Mouse (Mus musculus) liver, embryonic 13.5 days (tissue): ENCODE results near the gene Rmnd5a. TPM values are rescaled to one million over a fixed set of nuclear protein-coding genes. Genes with fewer than 3 reads are reported as not detected.
"Not testable (repeated sequence)": the region's sequence is repeated elsewhere in the genome, so short reads cannot be mapped to it uniquely, and the experiment has no call there.

ENCODE experiments used
- ATAC-seq: fragments of 200-750 bp; cut with Nextera tagmentation; 2 replicates; pipeline ENCODE4 v1.8.0; 2017; ENCODE audit warnings: low read depth, mild to moderate bottlenecking, moderate number of reproducible peaks, moderate library complexity
- DNase-seq: peaks from one replicate; pipeline ENCODE4 v3.0.0; 2022
- H3K27ac ChIP-seq: fragments of 300-500 bp; sonication (generic); 2 replicates; pipeline ENCODE4 v1.5.1; 2015; ENCODE audit warnings: moderate library complexity, mild to moderate bottlenecking, inconsistent platforms
- H3K27me3 ChIP-seq: fragments of 300-500 bp; sonication (generic); 2 replicates; pipeline ENCODE4 v1.6.1; 2015; ENCODE audit warnings: mild to moderate bottlenecking, inconsistent platforms
- H3K36me3 ChIP-seq: fragments of 300-500 bp; sonication (generic); 2 replicates; pipeline ENCODE4 v1.6.1; 2015; ENCODE audit warnings: mild to moderate bottlenecking, inconsistent platforms
- H3K4me1 ChIP-seq: fragments of 300-500 bp; sonication (generic); replicated peaks from 2 replicates; pipeline ENCODE4 v1.6.1; 2015; ENCODE audit warnings: inconsistent platforms
- H3K4me2 ChIP-seq: fragments of 300-500 bp; sonication (generic); 2 replicates; pipeline ENCODE4 v1.6.1; 2015; ENCODE audit warnings: inconsistent platforms, mild to moderate bottlenecking, moderate library complexity
- H3K4me3 ChIP-seq: fragments of 300-500 bp; sonication (generic); replicated peaks from 2 replicates; pipeline ENCODE4 v1.5.1; 2015; ENCODE audit warnings: mild to moderate bottlenecking, inconsistent platforms
- H3K9ac ChIP-seq: fragments of 300-500 bp; sonication (generic); 2 replicates; pipeline ENCODE4 v1.6.1; 2015; ENCODE audit warnings: mild to moderate bottlenecking, inconsistent platforms
- H3K9me3 ChIP-seq: fragments of 300-500 bp; sonication (generic); replicated peaks from 2 replicates; pipeline ENCODE4 v1.6.1; 2016; ENCODE audit warnings: inconsistent platforms
- WGBS: fragments of 180-500 bp; shearing (Covaris S2); methylation state at CpG from one replicate; pipeline ENCODE4 v1.1.7; 2015; ENCODE audit not compliant: insufficient replicate concordance; 5-methylcytosine and 5-hydroxymethylcytosine counted together
- polyA plus RNA-seq: library from polyadenylated mRNA; unstranded; fragments of >200 nt; fragmentation: Nextera tagmentation; extraction: Ambion mirVana; gene quantifications from 2 replicates; pipeline ENCODE4 v1.2.1, GENCODE M21; 2015

Rmnd5a gene
- polyA plus RNA-seq, result 5.6 and 6.2 TPM in 2 replicates

DNA sequence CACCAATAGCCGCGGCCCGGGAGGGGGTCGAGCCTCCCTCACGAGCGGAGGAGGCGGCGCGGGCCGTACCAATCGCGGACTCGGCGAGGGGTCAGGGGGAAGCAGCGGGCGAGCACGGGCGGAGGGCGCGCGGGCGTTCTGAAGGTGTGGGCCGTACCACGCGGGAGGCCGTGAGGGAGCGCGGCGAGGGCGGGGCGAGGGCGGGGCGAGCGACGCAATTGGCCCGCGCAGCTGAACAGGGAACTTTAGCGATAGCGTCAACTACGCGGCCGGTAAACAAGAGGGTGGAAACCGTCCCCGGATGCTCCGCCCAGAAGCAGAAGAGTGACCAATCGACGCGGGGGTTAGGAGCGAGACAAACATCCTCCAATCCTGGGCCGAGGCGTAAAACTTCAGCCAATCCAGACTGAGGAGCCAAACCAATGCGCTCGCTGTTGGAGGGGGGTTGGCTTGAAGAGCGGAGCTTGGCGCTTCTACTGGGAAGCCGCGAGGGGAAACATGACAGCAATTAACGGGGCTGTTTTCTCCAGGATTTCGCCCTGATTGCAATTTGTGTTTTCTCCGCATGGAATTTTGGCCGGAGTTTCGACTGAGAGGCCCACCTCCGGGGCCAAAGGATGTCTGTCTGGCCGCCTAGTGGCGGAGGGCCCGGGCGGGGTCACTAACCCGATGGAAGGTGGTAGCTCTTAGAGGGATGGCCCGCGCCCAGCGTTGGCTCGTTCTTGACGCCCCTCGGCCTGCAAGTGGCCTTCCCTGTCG is at the start of gene Rmnd5a:
Rmnd5a (minus strand) TSS at position 146 of the 759 bp plus-strand sequence.
- WGBS, result under 1% methylated on average over 75 of the region's 75 CpGs
- peak; percentile 95 for ATAC-seq
- Histone ChIP-seq H3K9me3 (no peaks in the 10 kb centered on the region), H3K4me1 (peaks cover 43% of the 10 kb centered on the region), H3K4me3 (peak within 1 kb of the TSS; percentile 99), H3K27ac (peak within 1 kb of the TSS; percentile 94), H3K4me2 (peak within 1 kb of the TSS; percentile 95), H3K9ac (peak within 1 kb of the TSS; percentile 99), H3K27me3 (no peaks in the 10 kb centered on the region), H3K36me3 (no peaks in the 10 kb centered on the region)
- peak; percentile 98 for DNase-seq

DNA sequence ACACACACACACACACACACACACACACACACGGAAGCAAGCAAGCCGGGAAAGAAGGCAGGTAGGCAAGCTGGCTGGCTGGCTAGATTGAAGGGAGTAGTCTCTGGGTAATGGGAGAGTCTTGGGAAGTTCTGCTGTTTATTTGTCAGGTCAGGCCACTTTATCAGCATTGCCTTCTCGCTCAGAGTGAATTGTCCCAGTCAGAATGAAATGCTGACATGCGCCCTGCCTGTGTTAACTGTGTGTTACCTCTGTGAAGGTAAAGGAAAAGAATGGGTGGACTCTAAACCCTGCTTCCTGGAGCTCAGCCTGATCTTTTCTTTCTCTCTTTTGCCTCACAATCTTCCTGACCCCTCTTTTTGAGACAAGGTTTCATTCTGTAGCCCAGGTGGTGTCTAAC is 47.5 kb upstream of the Rmnd5a start:
- DNase-seq (no peak), ATAC-seq (no peak)
- 0 out of 2 replicates have a peak, but pooled peaks cover 9% of the 10 kb centered on the region for H3K4me1 ChIP-seq
- WGBS, result 43% methylated on average over 4 of the region's 4 CpGs
- no peaks in the 10 kb centered on the region for H3K36me3 ChIP-seq
- H3K9ac ChIP-seq, result no peak overlapping the region
- H3K4me2 ChIP-seq, result no peak overlapping the region
- no peaks in the 10 kb centered on the region for H3K27me3 ChIP-seq
- H3K9me3 ChIP-seq, result no peaks in the 10 kb centered on the region
- no peak overlapping the region for H3K4me3 ChIP-seq
- peak overlapping the region; percentile 58 for H3K27ac ChIP-seq

DNA sequence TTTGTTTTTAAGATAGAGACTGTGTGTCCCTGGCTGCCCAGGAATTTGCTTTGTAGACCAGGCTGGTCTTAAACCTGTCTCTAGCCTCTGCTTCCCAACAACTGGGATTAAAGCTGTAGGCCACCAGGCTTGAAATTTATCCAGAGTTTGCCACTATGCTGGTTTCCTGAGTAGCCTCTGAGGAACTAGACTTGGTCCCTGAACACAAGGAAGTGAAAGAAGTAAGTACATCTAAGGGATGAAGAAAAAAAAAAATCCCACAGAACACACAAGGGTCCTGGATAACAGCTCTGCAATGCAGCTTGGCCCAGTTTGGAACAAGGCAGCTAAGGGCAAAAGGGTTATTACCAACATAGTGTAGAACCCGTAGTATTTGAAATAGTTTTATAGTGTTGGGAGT is 46.4 kb upstream of the Rmnd5a start:
- DNase-seq, result no peak
- no peaks in the 10 kb centered on the region for H3K36me3 ChIP-seq
- no peak overlapping the region for H3K4me3 ChIP-seq
- H3K4me2 ChIP-seq, result no peak overlapping the region
- no peaks in the 10 kb centered on the region for H3K27me3 ChIP-seq
- H3K9me3 ChIP-seq, result no peaks in the 10 kb centered on the region
- H3K27ac ChIP-seq, result no peak overlapping the region
- 0 out of 2 replicates have a peak, but pooled peaks cover 7% of the 10 kb centered on the region for H3K4me1 ChIP-seq
- WGBS, result 59% methylated on average over 1 of the region's 1 CpGs
- no peak overlapping the region for H3K9ac ChIP-seq
- ATAC-seq, result no peak

DNA sequence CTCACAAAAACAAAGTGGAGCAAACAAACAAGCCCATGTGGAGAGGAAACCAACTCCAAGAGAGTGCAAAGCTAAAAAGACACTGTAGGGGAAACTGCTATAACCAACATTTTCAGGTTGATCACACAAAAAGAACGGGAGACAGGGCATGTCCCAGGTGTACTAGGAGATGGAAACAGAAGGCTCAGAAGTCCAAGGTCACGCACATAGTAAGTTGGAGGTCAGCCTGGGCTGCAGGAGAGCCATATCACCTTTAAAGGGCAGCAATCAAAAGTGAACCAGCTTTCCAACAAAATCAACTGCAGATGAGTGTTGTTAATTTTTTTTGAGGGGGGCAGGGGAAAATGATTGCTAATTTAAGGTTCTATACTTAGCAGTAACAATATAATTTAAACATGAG is 45.8 kb upstream of the Rmnd5a start:
- Histone ChIP-seq H3K4me2 (no peak overlapping the region), H3K36me3 (no peaks in the 10 kb centered on the region), H3K4me1 (0 out of 2 replicates have a peak, but pooled peaks cover 7% of the 10 kb centered on the region), H3K9ac (no peak overlapping the region), H3K27me3 (no peaks in the 10 kb centered on the region), H3K27ac (no peak overlapping the region), H3K9me3 (no peaks in the 10 kb centered on the region), H3K4me3 (no peak overlapping the region)
- WGBS, result 54% methylated on average over 2 of the region's 2 CpGs
- ATAC-seq, result no peak
- DNase-seq, result no peak

DNA sequence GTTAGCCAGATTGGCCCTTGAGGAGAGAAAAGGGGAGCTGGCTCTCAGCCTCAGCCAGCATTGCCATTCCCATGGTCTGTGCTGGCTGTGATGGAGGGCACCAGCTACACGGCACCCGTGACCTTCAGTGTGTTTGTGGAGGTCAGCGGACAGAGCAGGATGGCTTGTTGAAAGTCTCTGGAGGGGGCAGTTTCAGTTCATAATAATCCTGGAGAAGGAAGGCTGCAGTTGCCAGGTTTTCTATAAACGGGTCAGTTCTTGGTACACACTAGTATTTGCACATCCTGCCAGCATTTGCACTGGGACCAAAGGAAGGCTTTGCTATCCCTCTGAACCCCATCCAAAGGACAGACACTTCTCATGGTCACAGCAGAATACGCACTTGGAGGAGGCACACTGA is 44.8 kb upstream of the Rmnd5a start:
- Histone ChIP-seq H3K27me3 (no peaks in the 10 kb centered on the region), H3K36me3 (no peaks in the 10 kb centered on the region), H3K4me2 (no peak overlapping the region), H3K27ac (no peak overlapping the region), H3K9ac (no peak overlapping the region), H3K9me3 (no peaks in the 10 kb centered on the region), H3K4me1 (0 out of 2 replicates have a peak, but pooled peaks cover 7% of the 10 kb centered on the region), H3K4me3 (no peak overlapping the region)
- WGBS, result 69% methylated on average over 5 of the region's 5 CpGs
- no peak for ATAC-seq
- DNase-seq, result no peak

DNA sequence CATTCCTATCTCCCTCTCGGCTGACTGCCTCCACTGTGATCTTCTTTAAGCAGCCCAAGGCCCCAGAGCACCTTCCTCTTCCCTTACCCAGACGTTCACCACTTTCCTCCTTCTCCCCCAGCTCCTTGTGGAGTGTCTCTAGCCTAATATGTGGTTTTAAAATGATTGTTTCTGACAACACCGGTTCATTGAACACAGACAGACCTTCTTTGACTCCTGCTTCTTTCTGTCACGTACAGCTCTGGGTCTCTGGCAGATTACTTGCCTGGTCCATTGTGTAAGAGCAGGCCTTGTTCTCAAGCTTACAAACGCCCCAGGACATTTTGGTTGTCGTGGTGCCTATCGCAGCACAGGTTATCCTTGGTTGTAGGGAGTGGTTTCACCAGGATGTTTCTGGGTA is 40.7 kb upstream of the Rmnd5a start:
- no peak overlapping the region for H3K4me2 ChIP-seq
- peaks cover 7% of the 10 kb centered on the region; the same call in 1 of the 2 replicates for H3K4me1 ChIP-seq
- no peak overlapping the region for H3K4me3 ChIP-seq
- ATAC-seq (no peak), DNase-seq (no peak)
- H3K27ac ChIP-seq, result no peak overlapping the region
- 63% methylated on average over 7 of the region's 7 CpGs for WGBS
- H3K27me3 ChIP-seq, result no peaks in the 10 kb centered on the region
- no peak overlapping the region for H3K9ac ChIP-seq
- no peaks in the 10 kb centered on the region for H3K36me3 ChIP-seq
- no peaks in the 10 kb centered on the region for H3K9me3 ChIP-seq

DNA sequence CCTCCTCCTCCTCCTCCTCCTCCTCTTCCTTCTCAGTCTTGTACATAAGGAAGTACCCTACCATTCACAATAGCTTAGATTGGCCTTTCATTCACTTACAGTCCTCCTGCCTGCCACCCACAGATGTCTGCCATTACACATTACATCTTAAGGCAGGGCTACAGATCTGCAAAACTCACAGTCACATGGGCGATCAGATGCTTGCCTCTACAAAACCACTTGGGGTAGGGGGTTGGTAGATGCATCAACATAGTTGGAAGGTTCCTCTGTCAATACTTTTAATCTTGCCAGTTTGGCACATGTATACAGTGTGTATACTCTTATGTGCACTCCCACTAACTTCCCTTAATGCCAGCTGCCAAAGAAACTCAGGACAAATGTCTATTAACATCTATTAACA is 39.7 kb upstream of the Rmnd5a start:
- Histone ChIP-seq H3K4me1 (peaks cover 8% of the 10 kb centered on the region; the same call in 1 of the 2 replicates), H3K9ac (no peak overlapping the region), H3K27me3 (no peaks in the 10 kb centered on the region), H3K27ac (no peak overlapping the region), H3K9me3 (no peaks in the 10 kb centered on the region), H3K4me3 (no peak overlapping the region), H3K36me3 (no peaks in the 10 kb centered on the region), H3K4me2 (no peak overlapping the region)
- ATAC-seq, result no peak
- no peak for DNase-seq
- 69% methylated on average over 1 of the region's 1 CpGs for WGBS

DNA sequence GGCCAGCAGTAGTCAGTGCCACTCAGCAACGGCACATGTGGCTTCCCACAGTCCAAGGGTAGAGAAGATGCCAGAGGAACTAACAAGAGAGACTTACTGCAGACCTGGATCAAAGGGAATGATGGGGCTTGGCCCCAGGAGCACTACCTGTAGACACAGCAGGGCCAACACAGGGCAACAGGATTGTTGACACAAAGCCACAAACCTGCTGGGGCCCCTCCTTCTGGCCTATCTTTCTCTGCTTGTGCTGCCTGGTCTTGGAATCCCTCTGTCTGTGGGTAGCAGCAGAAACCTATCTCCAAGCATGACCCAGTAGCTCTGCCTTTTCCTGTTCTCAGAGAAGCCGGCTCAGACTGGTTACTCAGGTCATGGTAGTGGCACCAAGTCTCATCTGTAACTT is 39.2 kb upstream of the Rmnd5a start:
- WGBS, result 62% methylated on average over 2 of the region's 2 CpGs
- not testable (repeated sequence) for DNase-seq, H3K27ac ChIP-seq, H3K9ac ChIP-seq, H3K9me3 ChIP-seq, H3K4me1 ChIP-seq, H3K27me3 ChIP-seq, H3K4me3 ChIP-seq, H3K4me2 ChIP-seq, H3K36me3 ChIP-seq
- ATAC-seq, result peak; percentile 59

DNA sequence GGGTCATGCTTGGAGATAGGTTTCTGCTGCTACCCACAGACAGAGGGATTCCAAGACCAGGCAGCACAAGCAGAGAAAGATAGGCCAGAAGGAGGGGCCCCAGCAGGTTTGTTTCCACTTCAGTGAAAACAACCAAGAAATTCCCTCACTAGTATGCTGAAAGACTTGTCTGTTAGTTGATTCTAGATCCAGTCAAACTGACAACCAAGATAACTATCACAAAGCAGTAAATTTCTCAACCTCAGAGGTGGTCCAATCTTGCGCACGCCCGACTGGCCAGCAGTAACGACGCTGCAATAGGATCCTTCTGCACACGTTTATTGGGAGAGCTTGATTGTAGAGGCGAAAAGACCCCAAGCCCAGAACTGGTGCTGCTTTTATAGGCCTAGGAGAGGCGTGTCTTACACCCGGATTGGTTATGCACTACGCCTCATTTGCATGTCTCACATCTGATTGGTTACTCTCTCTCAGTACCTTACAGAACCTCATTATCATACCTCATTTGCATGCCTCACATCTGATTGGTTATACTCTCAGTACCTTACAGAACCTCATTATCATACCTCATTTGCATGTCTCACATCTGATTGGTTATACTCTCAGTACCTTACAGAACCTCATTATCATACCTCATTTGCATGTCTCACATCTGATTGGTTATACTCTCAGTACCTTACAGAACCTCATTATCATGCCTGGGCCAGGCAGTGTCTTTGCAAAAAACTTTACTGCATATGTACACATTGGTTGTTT is 38.6 kb upstream of the Rmnd5a start:
- not testable (repeated sequence) for DNase-seq, ATAC-seq, H3K9ac ChIP-seq, H3K4me1 ChIP-seq, H3K9me3 ChIP-seq, H3K4me3 ChIP-seq, H3K4me2 ChIP-seq, H3K27ac ChIP-seq, H3K27me3 ChIP-seq, H3K36me3 ChIP-seq
- WGBS, result 84% methylated on average over 10 of the region's 10 CpGs

DNA sequence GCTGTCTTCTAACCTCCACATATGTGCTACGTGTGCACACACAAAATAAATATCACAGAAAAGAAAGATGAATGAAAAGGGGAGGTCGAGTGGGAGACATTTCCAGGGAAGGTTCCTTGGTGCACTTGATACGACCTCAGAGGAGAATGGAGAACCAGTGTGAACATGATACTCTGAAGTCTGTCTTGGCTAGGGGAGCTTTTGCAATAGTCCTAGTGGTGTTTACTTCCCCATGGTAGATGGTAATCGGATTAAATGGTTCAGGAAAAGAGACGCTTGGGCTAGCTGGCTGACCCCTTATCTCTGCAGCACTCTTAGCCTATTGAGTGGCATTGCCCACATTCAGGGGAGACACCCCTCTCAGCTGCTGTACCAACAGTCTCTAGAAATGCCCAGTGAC is 36.3 kb upstream of the Rmnd5a start:
- H3K27ac ChIP-seq, result no peak overlapping the region
- no peaks in the 10 kb centered on the region for H3K36me3 ChIP-seq
- no peaks in the 10 kb centered on the region for H3K9me3 ChIP-seq
- H3K4me3 ChIP-seq, result no peak overlapping the region
- peaks cover 8% of the 10 kb centered on the region; the same call in 1 of the 2 replicates for H3K4me1 ChIP-seq
- 39% methylated on average over 5 of the region's 5 CpGs for WGBS
- H3K27me3 ChIP-seq, result no peaks in the 10 kb centered on the region
- H3K9ac ChIP-seq, result no peak overlapping the region
- no peak for DNase-seq
- no peak for ATAC-seq
- H3K4me2 ChIP-seq, result no peak overlapping the region

DNA sequence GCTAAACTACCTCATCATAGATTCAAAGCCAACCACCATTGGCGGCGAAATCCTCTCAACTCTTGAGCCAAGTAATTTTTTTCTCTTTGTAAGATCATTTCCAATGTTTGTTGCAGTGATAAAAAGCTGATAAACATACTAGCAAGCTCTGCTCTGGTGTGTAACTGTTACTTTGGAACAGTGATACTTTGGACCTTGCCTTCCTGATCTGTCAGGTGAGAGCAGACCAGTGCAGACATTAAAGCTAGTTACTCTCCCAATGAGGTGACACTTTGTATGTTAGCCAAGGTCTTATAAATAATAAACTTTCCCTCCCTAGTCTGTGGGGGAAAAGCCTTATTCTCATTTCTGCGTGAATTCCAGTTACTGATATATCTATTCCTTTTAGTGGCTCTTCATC is 35.2 kb upstream of the Rmnd5a start:
- H3K9ac ChIP-seq, result no peak overlapping the region
- H3K4me3 ChIP-seq, result no peak overlapping the region
- no peak overlapping the region for H3K4me2 ChIP-seq
- DNase-seq, result no peak
- no peak overlapping the region for H3K27ac ChIP-seq
- 74% methylated on average over 3 of the region's 3 CpGs for WGBS
- H3K27me3 ChIP-seq, result no peaks in the 10 kb centered on the region
- no peak for ATAC-seq
- H3K36me3 ChIP-seq, result no peaks in the 10 kb centered on the region
- peaks cover 8% of the 10 kb centered on the region; the same call in 1 of the 2 replicates for H3K4me1 ChIP-seq
- no peaks in the 10 kb centered on the region for H3K9me3 ChIP-seq
